Mouse (Mus musculus) embryonic fibroblast, embryonic 13.5 days (primary cell): ENCODE results near the gene Kcnk6.

Source experiments
- CTCF ChIP-seq: IDR thresholded peaks from 2 replicates; pipeline ENCODE4 v1.5.1; 2011; ENCODE audit warnings: mild to moderate bottlenecking, control low read depth, low read length, moderate library complexity, borderline replicate concordance; ENCODE audit not compliant: insufficient read depth
- POLR2A ChIP-seq: IDR thresholded peaks from 2 replicates; pipeline ENCODE4 v1.6.1; 2011; ENCODE audit warnings: low read depth, mild to moderate bottlenecking, control low read depth, low read length, moderate library complexity

DNA sequence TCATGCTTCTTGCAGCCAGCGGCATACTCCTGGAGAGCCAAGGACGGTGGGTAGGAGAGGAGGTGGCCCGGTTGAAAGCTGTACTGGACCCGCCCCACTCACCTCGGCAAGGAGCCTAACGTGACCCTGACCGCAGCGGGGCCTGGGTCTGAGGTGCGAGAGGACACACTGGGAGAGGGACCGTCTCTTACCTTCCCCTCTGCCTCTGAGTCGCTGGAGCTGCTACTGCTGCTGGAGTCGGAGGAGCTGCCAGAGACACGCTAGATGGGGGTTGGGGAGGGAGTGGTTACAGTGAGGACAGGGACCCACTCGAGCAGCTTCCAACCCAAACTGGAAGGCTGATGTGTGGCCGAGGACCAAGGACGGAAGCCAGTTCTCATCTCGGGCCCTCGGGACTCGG, 15.4 kb upstream of the Kcnk6 start:
- TF ChIP-seq CTCF (no peak), POLR2A (no peak; the same call in 1 of the 2 replicates)
